Mouse (Mus musculus): ENCODE data around the gene Mrpl37. TPM values are rescaled to one million over a fixed set of nuclear protein-coding genes. Genes with fewer than 3 reads are reported as not detected.

Gene Mrpl37
- 25.1 and 55.6 TPM in 2 replicates for polyA plus RNA-seq (2012; ENCODE audit: low replicate concordance)

DNA sequence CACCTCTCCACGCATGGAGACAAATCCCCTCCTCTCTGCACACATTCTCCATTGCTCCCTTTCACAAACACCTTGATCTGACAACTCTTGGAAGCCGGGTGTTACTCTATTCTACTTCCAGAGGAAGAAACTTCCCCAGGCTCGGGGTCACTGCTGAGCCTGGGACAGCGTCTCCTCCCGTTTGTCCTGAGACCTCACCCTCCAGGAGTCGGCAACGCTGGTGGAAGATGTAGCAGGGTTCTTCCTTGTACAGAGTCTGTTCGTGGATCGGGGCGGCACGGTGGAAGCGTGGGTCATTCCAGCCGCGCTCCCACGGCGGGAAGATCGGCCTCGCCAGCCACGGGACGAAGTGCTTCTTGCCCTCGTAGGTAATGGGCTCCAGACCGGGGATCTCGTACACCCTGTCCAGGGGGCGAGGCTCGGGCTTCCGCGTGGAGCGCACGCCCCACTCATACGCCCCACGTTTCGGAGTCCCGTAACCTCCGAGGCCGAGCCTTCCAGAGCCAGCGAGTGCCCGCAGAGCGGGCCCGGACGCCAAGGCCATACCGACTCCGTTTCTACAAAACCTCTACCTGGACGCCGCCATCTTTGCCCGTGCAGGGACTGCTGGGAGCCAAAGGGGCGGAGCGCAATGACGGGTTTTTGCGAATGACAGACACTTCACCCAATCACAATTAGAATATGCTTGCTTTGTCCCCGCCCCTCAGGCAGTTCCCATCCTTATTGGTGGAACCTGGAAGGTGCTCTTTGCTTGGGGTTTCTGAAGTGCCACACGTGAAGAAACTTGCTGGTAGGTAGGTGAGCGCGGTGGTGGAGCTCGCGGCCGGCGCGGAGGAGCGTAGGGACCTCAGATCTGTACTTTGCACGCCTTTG lies at the start of gene Mrpl37, which contains the start of gene Cyb5rl:
TSS of gene Mrpl37 (minus strand) at position 617 of the 873 bp plus-strand sequence.
TSS of gene Cyb5rl (plus strand) at position 737 of the 873 bp plus-strand sequence.

DNA sequence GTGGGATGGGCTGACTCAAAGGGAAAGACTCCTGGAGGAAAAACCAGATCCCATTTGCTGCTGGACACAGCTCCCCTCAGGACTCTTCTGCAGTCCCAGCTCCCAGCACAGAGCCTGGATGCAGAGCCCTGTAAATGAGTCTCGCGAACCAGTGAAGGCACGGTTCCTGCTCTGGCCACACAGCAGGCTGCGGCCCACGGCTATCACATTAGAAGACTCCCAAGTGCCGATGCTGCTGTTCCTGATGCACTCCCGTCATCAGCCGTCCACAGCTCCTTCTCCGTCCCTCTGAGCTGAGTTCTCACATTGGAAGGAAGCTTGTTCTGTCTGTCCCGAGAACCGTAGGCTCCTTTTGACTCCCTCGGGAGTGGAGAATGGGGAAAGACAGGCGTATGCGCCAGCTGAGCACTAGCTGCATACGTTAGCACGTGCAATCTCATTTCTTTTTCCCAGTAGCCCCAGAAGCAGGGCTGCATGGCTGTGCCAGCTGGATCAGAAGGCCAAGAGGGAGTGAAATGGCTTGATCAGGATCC lies 30.2 kb upstream of the Mrpl37 start, which contains the start of gene Cdcp2:
TSS of gene Cdcp2 (plus strand) at position 51 of the 533 bp plus-strand sequence.

Other genes starting within 250 kb of the Mrpl37 start
- gene Ssbp3, start 156.2 kb downstream of the Mrpl37 start, polyA plus RNA-seq (2012; ENCODE audit: low replicate concordance): 138 and 160 TPM in 2 replicates
- 7.5 and 8.0 TPM in 2 replicates for gene Cyb5rl, start 120 bp upstream of the Mrpl37 start, polyA plus RNA-seq (2012; ENCODE audit: low replicate concordance)
- gene Cdcp2, start 30.0 kb upstream of the Mrpl37 start, polyA plus RNA-seq (2012; ENCODE audit: low replicate concordance): not detected in 2 replicates
- gene Tmem59, start 111.5 kb upstream of the Mrpl37 start, polyA plus RNA-seq (2012; ENCODE audit: low replicate concordance): 117 and 377 TPM in 2 replicates
- gene Tceanc2, start 112.2 kb upstream of the Mrpl37 start, polyA plus RNA-seq (2012; ENCODE audit: low replicate concordance): 20.9 and 31.5 TPM in 2 replicates
- 0.29 TPM in 1 of 2 replicates, not detected in the other for gene Ldlrad1, start 142.3 kb upstream of the Mrpl37 start, polyA plus RNA-seq (2012; ENCODE audit: low replicate concordance)
- gene Lrrc42, start 186.7 kb upstream of the Mrpl37 start, polyA plus RNA-seq (2012; ENCODE audit: low replicate concordance): 6.1 and 8.5 TPM in 2 replicates
- gene Hspb11, start 186.7 kb upstream of the Mrpl37 start, polyA plus RNA-seq (2012; ENCODE audit: low replicate concordance): 3.9 and 5.1 TPM in 2 replicates
- not detected in 2 replicates for gene Dio1, start 240.3 kb upstream of the Mrpl37 start, polyA plus RNA-seq (2012; ENCODE audit: low replicate concordance)
- gene Yipf1, start 247.5 kb upstream of the Mrpl37 start, polyA plus RNA-seq (2012; ENCODE audit: low replicate concordance): 12.3 and 18.1 TPM in 2 replicates